Mouse (Mus musculus) 3T3-L1 (cell line): ENCODE measurements at regions not wholly inside any gene's neighbourhood (a gene's known extent, or its start where the extent isn't known, plus 50 kb on each side); places are given as distances from the start of the nearest gene placed in this dataset.
"Not testable (repeated sequence)": the region's sequence is repeated elsewhere in the genome, so short reads cannot be mapped to it uniquely, and the experiment has no call there.

Source experiments
- DNase-seq: peaks from one replicate; pipeline ENCODE4 v3.0.0-alpha.2; 2015; ENCODE audit warnings: low read depth, low spot score

DNA sequence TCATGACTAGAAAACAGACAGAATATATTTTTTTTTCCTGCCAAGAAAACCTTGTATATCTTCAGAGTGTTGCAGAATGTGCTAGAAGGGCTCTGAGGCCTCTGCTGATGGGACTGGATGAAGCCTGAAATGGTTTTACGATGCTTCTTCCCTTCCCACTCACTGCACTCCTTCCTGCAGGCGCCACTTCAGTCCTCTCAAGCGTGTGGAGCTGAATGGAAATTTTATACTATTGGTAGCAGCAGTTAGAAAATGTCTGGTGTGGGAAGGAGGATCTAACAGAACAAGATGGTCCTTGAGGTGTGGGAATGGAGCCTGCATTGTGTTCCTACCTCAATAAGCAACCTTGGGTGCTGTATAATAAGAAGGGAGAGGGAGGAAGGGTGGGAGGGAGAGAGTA is 166.1 kb upstream of the Smlr1 start:
- DNase-seq: no peak

DNA sequence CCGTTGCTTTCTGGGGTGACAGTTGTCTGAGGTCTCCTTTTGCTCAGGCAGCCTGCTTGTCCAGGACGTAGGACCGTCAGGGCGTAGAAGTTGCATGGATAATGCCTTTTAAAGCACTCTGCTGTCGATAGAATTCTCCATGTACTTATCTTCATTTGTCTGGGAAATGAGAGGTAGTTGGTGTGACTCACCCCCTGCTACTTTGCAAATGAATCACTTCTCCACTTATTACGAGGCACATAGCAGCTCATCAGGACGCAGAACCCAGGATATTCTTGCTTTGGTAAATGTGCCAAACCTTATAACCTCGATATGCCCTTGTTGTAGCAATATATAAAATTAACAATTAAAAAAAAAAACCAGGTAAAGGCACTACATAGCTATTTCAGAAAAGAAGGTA is 159.7 kb upstream of the Smlr1 start:
- DNase-seq: peak; percentile 44

DNA sequence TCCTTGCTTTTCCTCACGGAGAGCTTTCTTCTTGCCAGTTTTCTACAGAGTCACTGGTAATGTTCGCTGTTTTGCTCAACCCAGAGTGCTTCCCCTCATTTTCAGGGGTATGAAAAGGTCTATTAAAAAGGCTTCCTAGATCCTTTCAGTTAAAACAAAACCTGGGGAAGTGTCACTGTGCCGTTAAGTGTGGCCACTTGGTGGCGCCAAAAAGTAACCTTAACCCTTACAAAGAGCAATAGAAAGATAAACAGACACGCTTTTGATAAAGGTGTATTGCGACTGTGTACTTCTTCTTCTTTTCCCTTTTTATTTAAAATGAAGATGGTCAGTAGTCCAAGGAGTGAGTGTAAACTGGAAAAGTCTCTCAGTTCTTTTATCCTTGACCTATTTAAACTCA is 145.2 kb upstream of the Smlr1 start:
- peak; percentile 81 for DNase-seq

DNA sequence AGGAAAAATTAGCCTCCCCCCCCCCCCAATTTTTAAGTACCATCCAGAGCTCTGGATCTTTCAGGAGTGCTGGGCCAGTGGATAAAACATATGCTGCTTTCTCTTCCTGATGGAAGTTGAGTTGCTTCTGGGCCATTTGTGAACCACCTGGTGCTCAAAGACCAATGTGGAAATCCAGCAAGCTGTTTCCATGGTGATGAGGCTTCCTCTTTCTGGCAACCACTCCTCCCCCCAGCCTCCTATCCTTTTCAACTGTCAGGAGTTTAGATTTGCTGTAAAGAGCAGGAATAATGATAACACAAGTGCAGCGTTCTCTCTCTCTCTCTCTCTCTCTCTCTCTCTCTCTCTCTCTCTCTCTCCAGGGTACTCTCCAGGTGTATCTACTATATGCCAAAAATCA is 141.8 kb upstream of the Smlr1 start:
- no peak for DNase-seq

DNA sequence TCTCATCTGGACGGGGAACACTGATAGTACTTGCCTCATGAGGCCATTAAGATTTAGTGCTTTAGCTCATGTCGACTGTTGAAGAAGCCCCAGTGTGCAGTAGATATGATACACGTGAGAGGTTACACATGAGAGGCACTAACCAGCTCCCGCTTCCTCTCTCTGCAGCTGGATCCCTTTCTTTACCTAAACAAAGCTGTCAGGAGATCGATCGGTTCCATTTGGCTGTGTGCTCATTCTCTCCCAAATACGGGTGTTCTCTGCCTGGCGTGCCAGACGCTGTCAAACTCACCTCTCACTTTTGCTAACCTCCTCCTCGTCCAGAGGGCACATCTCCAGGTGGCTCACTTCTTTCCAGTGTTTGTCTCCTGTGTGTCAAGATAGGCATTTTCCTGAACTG is 139.3 kb upstream of the Smlr1 start:
- DNase-seq: no peak

DNA sequence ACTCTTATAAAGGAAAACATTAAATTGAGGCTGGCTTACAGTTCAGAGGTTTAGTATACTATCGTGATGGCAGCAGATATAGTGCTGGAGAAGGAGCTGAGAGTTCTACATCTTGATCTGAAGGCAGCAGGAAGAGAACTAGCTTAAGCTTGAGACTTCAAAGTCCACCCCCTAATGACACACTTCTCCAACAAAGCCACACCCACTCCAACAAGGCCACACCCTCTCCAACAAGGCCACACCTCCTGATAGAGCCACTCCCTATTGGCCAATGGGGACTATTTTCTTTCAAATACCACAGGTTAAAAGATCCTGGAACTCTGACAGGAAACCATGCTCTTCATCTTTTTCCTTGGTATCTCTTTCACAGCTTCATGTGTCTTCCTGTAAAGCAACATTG is 134.0 kb upstream of the Smlr1 start:
- no peak for DNase-seq

DNA sequence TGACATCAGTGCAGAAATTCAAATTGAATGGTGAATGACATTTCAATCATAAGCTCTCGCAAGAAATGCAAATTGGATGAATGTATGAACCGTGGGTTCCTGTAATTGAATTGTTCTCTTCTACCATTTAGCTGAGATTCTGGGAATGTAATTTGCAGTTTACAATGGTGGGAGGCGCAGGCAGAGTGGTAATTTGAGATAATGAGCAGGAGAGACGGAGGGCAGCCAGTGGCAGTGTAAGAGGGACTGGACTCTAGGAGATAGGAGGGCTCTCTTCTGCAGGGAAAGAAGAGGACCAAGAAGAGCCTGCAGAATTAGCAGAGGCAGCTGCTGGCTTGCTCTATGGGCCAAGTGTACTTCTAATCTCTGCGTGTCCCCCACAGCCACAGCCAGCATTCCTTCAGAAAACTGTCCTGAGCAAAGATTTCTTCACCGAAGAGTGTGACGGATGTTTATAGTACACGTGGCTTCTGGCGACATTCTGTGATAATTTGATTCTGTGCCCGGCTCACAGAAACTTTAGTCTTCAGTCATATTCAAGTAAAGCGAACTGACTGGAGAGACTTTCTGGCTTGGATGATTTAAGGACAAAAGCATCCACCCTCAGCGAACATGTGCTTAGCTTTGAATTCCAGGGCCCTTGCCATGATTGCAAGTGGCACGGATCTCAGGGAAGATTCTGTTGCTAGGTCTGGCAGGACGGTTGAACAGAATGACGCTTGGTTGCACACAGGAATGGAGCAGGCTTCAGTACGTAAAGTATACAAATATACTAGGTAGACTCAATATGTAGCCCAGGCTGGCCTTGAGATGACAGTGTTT is 116.9 kb upstream of the Smlr1 start:
- no peak for DNase-seq

DNA sequence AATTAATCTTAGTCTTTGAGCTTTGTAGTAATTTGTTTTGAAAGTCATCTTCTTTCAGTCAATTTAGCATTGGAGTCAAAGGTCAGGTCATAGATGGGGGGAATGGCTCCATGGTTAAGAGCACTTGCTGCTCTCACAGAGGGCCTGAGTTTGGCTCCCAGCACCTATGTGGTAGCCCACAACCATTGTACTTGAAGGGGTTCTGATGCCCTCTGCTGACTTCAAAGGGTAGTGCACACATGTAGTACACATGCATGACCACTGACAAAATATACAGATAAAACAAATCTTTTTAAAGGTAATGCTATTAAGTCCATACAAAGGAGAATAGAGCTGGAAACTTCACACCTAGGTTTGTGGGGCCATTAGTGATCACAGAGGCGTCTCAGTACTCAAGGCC is 111.7 kb upstream of the Smlr1 start:
- no peak for DNase-seq

DNA sequence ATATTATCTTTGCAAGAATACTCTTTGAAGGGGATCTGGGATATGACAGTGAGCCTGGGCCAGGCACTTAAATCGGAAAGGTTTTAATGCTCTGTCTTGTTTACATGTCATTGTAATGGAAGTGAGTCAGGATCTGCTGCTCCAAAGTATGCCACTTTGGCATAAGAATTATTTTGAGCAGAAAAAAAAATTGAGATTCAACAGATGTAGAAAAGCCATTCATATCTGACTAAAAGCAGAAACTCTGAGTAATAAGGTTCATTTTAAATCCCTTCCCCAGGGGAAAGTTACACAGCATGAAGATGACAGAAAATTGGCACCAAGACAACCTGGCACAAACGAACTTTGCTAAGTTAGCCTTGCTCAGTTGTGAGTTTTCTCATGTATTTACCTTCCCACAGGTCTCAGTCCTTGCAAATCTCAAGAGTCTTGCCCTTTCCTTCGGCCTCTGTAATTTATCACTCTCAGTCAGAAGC is 107.5 kb upstream of the Smlr1 start:
- peak; percentile 97 for DNase-seq

DNA sequence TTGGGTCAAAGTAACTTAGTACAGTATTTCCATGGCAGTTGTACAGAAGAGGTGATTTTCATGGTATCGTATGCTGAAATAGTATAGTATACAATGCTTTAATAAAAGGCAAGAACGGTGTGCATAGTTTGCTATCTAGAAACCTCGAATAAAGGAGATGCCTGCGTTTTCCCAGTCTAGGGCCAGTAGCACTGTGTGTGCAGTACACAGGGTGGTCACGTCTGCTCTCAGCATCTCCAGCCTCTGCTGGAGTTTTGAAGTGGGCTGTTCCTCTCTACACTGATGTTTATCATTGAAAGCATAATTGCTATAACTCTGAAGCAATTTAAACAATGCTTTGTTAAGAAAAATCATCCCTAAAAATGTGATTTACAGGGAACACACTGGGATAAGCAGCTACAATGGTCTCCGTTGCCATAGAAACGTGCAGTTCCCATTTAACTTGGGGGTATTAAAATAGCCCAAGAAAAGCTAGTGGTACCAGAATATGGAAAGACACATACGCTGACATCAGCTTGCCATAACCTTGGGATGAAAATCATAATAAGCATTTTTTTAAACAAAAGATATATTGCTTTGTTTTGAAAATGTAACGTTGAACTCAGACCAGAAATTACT is 106.1 kb upstream of the Smlr1 start:
- no peak for DNase-seq

DNA sequence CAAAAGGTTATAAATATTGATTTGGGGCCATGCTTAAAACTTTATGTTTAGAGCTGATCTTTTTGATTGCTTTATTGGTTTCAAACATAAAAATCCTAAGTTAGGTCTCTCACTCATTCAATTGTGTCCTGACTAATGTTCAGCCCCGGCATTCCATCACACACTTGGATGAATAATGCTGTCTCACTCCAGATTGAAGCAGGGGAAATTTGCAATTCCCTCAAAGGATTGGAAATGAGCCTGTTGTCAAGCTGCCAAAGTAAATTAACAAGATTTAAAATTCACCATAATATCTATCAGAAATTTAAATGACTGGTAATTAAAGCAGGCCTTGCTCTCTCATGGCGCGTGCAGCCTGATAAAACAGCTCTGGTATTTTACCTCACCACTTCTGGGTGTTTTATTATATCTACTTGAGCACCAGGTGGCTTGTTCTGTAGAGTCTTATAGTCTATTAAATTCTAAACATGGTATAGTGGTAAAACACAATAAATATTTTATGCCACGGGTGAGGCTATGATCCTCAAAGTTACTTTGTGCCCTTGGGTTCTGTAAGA is 97.1 kb upstream of the Smlr1 start:
- DNase-seq: peak; percentile 23

DNA sequence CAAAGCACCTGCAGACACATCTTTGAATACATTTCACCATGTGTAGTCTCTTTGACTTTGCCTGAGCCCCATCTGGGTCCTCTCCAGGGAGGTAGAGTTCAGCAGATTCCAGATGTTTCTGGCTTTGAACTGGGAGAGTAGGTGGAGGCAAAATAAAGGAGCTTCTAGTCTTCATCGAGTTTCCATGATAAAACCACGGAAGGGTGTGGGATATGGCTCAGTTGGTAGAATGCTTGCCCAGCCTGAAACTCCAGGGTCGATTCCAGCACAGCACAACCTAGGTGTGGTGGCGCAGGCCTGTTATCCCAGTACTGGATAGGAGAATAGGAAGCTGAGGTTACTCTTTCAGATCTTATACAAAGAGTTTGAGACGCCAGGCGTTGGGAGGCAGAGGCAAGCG is 96.2 kb upstream of the Smlr1 start:
- no peak for DNase-seq

DNA sequence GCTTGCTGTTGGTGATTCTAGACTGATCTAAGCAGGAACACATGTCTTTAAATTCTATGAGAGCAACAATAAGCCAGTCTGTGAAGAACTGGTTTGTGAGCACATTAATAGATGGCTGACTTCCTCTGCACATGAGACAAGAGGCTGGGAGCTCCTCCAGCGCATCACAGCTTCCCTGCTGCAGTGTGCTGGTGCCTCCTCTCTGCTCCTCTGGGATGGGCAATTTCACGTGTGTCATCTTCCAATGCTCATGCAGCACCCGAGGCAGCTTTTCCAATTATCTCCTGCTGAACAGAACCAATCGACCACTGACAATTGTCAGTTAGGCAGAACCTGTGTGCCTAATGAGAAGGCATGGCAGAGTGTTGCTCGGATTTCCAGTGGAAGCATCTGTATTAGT is 86.5 kb upstream of the Smlr1 start:
- DNase-seq: no peak

DNA sequence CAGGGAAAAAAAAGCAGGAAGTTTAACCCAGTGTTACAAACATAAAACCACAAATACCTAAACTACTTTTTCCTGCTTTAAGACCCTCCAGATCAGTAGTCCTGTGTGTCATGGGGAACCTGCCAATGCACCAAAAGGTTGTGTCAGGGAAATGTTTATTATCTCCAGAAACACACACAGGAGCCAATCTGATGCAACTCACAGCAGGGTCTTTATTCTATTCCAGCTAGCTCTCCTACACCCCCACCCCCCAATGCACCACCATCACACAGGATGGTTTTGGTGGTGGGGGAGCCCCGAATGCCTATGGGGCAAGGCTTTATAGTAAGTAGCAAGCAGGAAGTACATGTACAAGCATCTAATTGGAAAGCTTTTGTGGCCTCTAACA is 85.7 kb upstream of the Smlr1 start:
- not testable (repeated sequence) for DNase-seq

DNA sequence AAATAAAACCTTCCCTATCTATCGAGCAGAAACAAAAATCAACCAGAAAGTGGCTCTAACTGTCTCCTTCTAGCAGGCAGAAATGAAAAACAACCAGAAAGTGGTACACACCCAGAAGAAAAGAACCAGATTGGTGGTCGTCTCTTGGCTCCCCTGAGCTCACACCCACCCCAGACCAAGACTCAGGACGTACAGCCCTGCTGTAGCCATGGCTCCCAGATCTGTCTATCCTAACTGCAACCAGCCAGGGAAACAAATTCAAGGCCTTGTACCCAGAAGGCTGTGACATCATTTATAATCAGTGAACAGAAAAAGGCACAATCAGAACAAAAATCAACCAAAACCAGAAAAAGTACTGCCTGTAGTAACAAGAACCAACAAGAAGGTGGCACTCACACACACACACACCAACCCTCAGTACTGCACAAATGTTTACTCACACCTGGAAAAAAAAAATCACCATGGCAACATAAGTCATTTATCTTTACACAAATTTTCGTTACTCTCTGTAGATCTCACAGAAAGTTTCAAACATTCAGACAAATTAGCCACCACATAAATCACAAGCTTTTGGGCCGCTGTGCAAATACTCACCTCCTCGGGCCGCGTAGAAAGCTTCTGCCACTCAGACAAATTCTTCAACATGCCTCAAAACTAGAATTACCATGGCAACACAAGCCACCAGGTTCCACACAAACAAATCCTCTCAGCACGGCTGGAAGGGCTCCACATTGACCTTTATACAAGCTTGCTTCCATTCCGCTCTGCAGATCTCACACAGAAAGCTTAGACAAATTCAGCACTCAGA is 85.1 kb upstream of the Smlr1 start:
- peak; percentile 42 for DNase-seq

DNA sequence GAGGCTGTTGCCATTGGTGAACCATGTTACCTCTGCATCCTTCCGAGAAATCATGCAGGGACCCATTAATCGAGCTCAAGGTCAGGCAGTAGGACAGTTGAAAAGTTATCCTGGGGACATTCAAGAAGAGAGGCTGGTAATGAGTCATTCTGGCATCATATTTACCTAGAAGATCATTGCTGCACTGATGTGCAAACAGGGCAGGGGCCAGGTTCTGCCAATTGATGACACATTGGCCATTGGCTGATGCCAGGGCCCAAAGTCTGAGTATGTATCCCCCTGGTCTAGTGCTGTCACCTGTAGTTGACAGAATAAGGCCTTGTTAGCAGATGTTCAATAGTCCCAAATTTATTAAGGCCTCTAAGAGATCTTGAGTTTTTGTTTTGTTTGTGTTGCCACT is 83.6 kb upstream of the Smlr1 start:
- no peak for DNase-seq

DNA sequence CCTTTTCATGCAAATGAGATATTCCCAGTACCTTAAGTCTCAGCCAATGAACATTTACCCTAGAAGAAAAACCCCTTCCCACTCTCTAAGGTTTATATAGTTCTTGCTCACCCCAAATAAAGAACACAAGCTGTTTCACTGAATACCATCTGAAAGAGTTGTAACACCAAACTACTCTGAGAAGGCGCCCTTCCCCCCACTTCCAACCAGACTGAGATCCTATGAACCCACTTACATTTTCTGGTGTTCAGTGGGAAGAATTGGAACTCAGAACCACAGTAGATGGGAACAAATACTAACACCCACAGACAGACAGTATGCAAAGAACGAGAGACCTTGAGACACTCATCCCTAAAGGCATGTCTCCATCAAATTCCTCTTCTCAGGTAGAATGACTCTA is 65.4 kb upstream of the Smlr1 start:
- DNase-seq: no peak

DNA sequence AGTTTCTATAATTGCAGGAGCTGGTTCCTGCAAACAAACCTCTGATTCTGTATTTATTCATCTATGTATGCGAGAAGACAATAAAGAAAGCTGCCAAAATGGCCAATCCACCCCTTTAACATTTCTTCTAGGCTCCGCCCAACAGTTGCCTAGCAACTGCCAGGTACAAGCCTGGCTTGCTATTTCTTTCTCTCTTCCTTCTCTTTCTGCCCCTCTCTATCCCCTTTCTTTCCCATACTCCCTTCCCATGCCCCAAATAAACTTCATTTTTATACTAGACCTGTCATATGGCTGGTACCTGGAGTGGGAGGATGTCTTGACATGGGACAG is 53.2 kb upstream of the Smlr1 start:
- no peak for DNase-seq

DNA sequence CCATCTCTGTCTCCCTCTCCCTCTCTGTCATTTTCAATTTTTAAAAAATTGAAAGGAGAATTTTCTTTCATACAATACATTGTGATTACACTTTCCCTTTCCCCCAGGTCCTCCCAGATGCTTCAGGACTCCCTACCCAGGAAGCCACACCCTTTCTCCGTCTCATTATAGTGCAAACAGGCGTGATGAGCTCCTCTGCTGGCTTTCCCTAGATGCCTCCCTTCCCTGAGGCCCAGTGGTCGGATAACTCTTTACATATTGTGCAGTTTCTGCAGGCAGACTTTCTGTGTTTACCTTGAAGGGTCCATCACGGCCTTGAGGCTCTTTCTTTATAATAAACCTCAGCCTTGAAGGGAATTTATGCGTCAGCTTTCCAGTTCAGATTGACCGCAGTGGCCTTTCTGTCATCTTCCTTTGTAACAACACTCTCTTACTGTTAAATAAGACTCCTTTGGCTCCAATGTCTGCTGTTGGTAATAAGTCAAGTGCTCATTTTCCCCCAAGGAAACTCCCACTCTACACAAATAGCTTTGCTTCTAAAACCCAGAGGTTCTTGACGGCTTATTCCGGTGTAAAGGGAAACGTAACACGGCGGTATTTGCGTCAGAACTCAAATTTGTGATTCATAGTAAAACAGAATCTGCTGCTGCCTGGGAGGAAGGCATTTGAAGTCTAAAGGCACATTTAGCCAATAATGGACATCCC is 52.7 kb upstream of the Smlr1 start:
- no peak for DNase-seq
